Mouse (Mus musculus): Measurements from ENCODE around the gene Osbpl9. TPM values are rescaled to one million over a fixed set of nuclear protein-coding genes. Genes with fewer than 3 reads are reported as not detected.

Gene Osbpl9
- total and polyA plus RNA-seq, 3 experiments, result 55.5 to 73.5 (median 59.2) TPM

- dilution Hi-C loops (cut with MboI; ENCODE audit: extremely low pct_ligation_motif_present, extremely low pct_unique_long_range_greater_than_20kb, low sequenced_read_pairs), result no loop called here
- TF ChIP-seq MYC (IDR thresholded peaks at IDR 0.05; ENCODE audit: low read depth, low read length) (no peak), USF2 (conservative IDR thresholded peaks at IDR 0.05; ENCODE audit: low read depth, low read length) (no peak), BHLHE40 (IDR thresholded peaks at IDR 0.05; ENCODE audit: low read depth, low read length) (no peak), PAX5 (IDR thresholded peaks at IDR 0.05; ENCODE audit: low read length) (no peak), POLR2A (IDR thresholded peaks at IDR 0.05; ENCODE audit: low read depth, low read length) (no peak), MAZ (IDR thresholded peaks at IDR 0.05; ENCODE audit: low read depth, low read length) (no peak), MAX (IDR thresholded peaks at IDR 0.05; ENCODE audit: low read length) (no peak), TBP (conservative IDR thresholded peaks at IDR 0.05; ENCODE audit: low read depth, low read length) (no peak), CHD2 (IDR thresholded peaks at IDR 0.05; ENCODE audit: low read length) (no peak), ZKSCAN1 (IDR thresholded peaks at IDR 0.05; ENCODE audit: borderline replicate concordance, low read depth, low read length) (no peak)
- in situ Hi-C loops (cut with MboI; ENCODE audit: low pct_ligation_motif_present, low pct_unique_long_range_greater_than_20kb, low sequenced_read_pairs), result no loop called here
- H3K27me3 ChIP-seq (replicated peaks), result no peaks in the 10 kb centered on the region
- peaks cover 0 to 4% of the 10 kb centered on the region in 2 experiments for H3K36me3 ChIP-seq (replicated peaks in 1 of 2; ENCODE audit: control insufficient read depth in 1 of 2, insufficient read depth in 1 of 2, low read length in 1 of 2)
- H3K9me3 ChIP-seq (replicated peaks; ENCODE audit: low read length), result no peaks in the 10 kb centered on the region
- no peak for DNase-seq (ENCODE audit: extremely low read depth)
- no peak overlapping the region for H3K27ac ChIP-seq (ENCODE audit: insufficient read depth, low read depth)
- no peak overlapping the region for H3K9ac ChIP-seq (ENCODE audit: insufficient read depth, low read depth)
- H3K4me3 ChIP-seq (replicated peaks in 1 of 3; ENCODE audit: low read depth in 2 of 3, low read length in 2 of 3, poor library complexity in 1 of 3), result no peak overlapping the region
- peak overlapping the region; percentile 10; the same call in 1 of the 2 replicates for H3K4me2 ChIP-seq (ENCODE audit: insufficient read depth, low read depth, poor library complexity, severe bottlenecking)
- H3K79me2 ChIP-seq (replicated peaks; ENCODE audit: control insufficient read depth, extremely low read depth, insufficient read depth, poor library complexity, severe bottlenecking), result peaks cover 41% of the 10 kb centered on the region
- peaks cover 12 to 57% of the 10 kb centered on the region in 2 experiments for H3K4me1 ChIP-seq (ENCODE audit: control insufficient read depth in 1 of 2, insufficient read depth in 2 of 2)
Measured at GRCm38 (mm10) chr4:109109012-109109411, 93.1 kb downstream of the Osbpl9 start.

DNA sequence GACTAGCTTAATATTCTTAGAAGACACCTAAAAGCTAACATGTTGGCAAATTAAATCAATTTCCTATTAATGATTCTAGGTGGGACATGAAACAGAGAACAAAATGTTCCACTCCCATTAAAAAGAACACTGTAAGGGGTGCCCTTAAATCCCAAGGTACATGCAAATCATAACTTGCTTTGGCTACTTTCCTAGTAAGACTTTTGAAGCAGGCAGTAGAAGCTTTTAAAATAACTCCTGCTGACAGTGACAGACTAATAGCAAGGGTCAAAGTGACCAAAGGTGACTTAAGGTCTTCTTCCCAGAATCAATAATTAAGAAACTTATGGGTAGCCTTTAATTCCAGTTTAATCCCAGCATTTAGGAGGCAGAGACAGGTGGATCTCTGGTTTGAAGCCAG, 95.5 kb downstream of the Osbpl9 start:
- no peak for TF ChIP-seq ZC3H11A (IDR thresholded peaks at IDR 0.05; ENCODE audit: low read depth, low read length)
- peak; percentile 74 for TF ChIP-seq EP300 (IDR thresholded peaks at IDR 0.05; ENCODE audit: low read length)
- no peak for TF ChIP-seq ZNF384 (IDR thresholded peaks at IDR 0.05; ENCODE audit: low read depth, low read length)
- no peak for TF ChIP-seq PAX5 (IDR thresholded peaks at IDR 0.05; ENCODE audit: low read length)
- TF ChIP-seq MYC (IDR thresholded peaks at IDR 0.05; ENCODE audit: low read depth, low read length), result no peak
- peak; percentile 31; the same call in 1 of the 2 replicates for TF ChIP-seq ETS1 (conservative IDR thresholded peaks at IDR 0.05; ENCODE audit: low read depth, low read length)
- no peak for TF ChIP-seq NELFE (IDR thresholded peaks at IDR 0.05; ENCODE audit: low read depth, low read length)
- TF ChIP-seq JUND (conservative IDR thresholded peaks at IDR 0.05; ENCODE audit: low read depth, low read length), result no peak
- no peak for TF ChIP-seq NRF1 (IDR thresholded peaks at IDR 0.05; ENCODE audit: low read depth, low read length)
- TF ChIP-seq MXI1 (IDR thresholded peaks at IDR 0.05; ENCODE audit: low read depth, low read length), result no peak
- no peak for TF ChIP-seq UBTF (IDR thresholded peaks at IDR 0.05; ENCODE audit: low read depth, low read length)
- no peak for TF ChIP-seq E2F4 (IDR thresholded peaks at IDR 0.05; ENCODE audit: insufficient replicate concordance, low read depth, low read length)
- peak; percentile 54; the same call in 1 of the 2 replicates for TF ChIP-seq MEF2A (IDR thresholded peaks at IDR 0.05; ENCODE audit: borderline replicate concordance, low read depth, low read length)
- TF ChIP-seq SIN3A (IDR thresholded peaks at IDR 0.05; ENCODE audit: low read length), result no peak
- no peak for TF ChIP-seq RCOR1 (conservative IDR thresholded peaks at IDR 0.05; ENCODE audit: low read depth, low read length)
- TF ChIP-seq HCFC1 (IDR thresholded peaks at IDR 0.05; ENCODE audit: low read depth, low read length), result no peak
- TF ChIP-seq USF2 (conservative IDR thresholded peaks at IDR 0.05; ENCODE audit: low read depth, low read length), result no peak
- no peak; the same call in 1 of the 2 replicates for TF ChIP-seq JUN (IDR thresholded peaks at IDR 0.05; ENCODE audit: insufficient read depth, low read depth, low read length)
- TF ChIP-seq CTCF (conservative IDR thresholded peaks at IDR 0.05 in 1 of 2, IDR thresholded peaks at IDR 0.05 in 1 of 2; ENCODE audit: low read depth in 2 of 2, low read length in 2 of 2), result no peak
- TF ChIP-seq TBP (conservative IDR thresholded peaks at IDR 0.05; ENCODE audit: low read depth, low read length), result 0 out of 2 replicates have a peak, but pooled peaks have one; percentile 33
- no peak for TF ChIP-seq RAD21 (IDR thresholded peaks at IDR 0.05; ENCODE audit: low read depth, low read length)
- TF ChIP-seq POLR2A (IDR thresholded peaks at IDR 0.05; ENCODE audit: low read depth, low read length), result no peak
- no peak for TF ChIP-seq BHLHE40 (IDR thresholded peaks at IDR 0.05; ENCODE audit: low read depth, low read length)
- TF ChIP-seq CHD1 (IDR thresholded peaks at IDR 0.05; ENCODE audit: low read depth, low read length), result peak; percentile 7; the same call in 1 of the 2 replicates
- no peak for TF ChIP-seq KAT2A (IDR thresholded peaks at IDR 0.05; ENCODE audit: insufficient replicate concordance, low read length)
- no peak for TF ChIP-seq SMC3 (IDR thresholded peaks at IDR 0.05; ENCODE audit: low read depth, low read length)
- no peak for TF ChIP-seq MAFK (IDR thresholded peaks at IDR 0.05; ENCODE audit: insufficient replicate concordance, low read length)
- DNase-seq (ENCODE audit: extremely low read depth), result no peak
- no peaks in the 10 kb centered on the region for H3K9me3 ChIP-seq (replicated peaks; ENCODE audit: low read length)
- peaks cover 15 to 67% of the 10 kb centered on the region in 2 experiments for H3K4me1 ChIP-seq (ENCODE audit: control insufficient read depth in 1 of 2, insufficient read depth in 2 of 2)
- peaks cover 38% of the 10 kb centered on the region for H3K79me2 ChIP-seq (replicated peaks; ENCODE audit: control insufficient read depth, extremely low read depth, insufficient read depth, poor library complexity, severe bottlenecking)
- H3K27me3 ChIP-seq (replicated peaks), result no peaks in the 10 kb centered on the region
- no peak overlapping the region for H3K4me3 ChIP-seq (replicated peaks in 1 of 3; ENCODE audit: low read depth in 2 of 3, low read length in 2 of 3, poor library complexity in 1 of 3)
- peak overlapping the region; percentile 68 for H3K4me2 ChIP-seq (ENCODE audit: insufficient read depth, low read depth, poor library complexity, severe bottlenecking)
- peak overlapping the region; percentile 67 for H3K27ac ChIP-seq (ENCODE audit: insufficient read depth, low read depth)
- no peak overlapping the region for H3K9ac ChIP-seq (ENCODE audit: insufficient read depth, low read depth)
- in situ Hi-C loops (cut with MboI; ENCODE audit: low pct_ligation_motif_present, low pct_unique_long_range_greater_than_20kb, low sequenced_read_pairs), result no loop called here
- dilution Hi-C loops (cut with MboI; ENCODE audit: extremely low pct_ligation_motif_present, extremely low pct_unique_long_range_greater_than_20kb, low sequenced_read_pairs), result no loop called here
- peaks cover under 1 to 8% of the 10 kb centered on the region in 2 experiments for H3K36me3 ChIP-seq (replicated peaks in 1 of 2; ENCODE audit: control insufficient read depth in 1 of 2, insufficient read depth in 1 of 2, low read length in 1 of 2)

Data from CH12.LX (cell line).